Mouse (Mus musculus) cerebellum, postnatal 4 days (tissue): ENCODE results near the gene Pgk1.
A peak's percentile ranks its signal among the peaks of the same experiment; 100 is the strongest.
"Not testable (repeated sequence)": the region's sequence is repeated elsewhere in the genome, so short reads cannot be mapped to it uniquely, and the experiment has no call there.

Source experiments
- DNase-seq, 2 experiments: peaks; one replicate each; pipeline ENCODE4 v3.0.0; 2022; ENCODE audit warnings: low spot score in 2 of 2, mixed read lengths in 1 of 2

The Pgk1 gene

GRCm38 (mm10) chrX:106186713-106187649 is at the start of gene Pgk1:
Pgk1 (plus strand) TSS chrX:106187100.
- DNase-seq = peak; percentile 55 to 80

- DNase-seq = no peak
Observed at GRCm38 (mm10) chrX:106139309-106140070, 47.4 kb upstream of the Pgk1 start.

- DNase-seq = no peak
Observed at GRCm38 (mm10) chrX:106142936-106143335, 44.0 kb upstream of the Pgk1 start, which contains the start of gene Tlr13. Tlr13 (plus strand) TSS chrX:106143204.

- no peak for DNase-seq
Observed at GRCm38 (mm10) chrX:106148185-106148584, 38.7 kb upstream of the Pgk1 start.

GRCm38 (mm10) chrX:106149460-106149859 is 37.4 kb upstream of the Pgk1 start:
- DNase-seq = no peak

- DNase-seq = no peak
Observed at GRCm38 (mm10) chrX:106154180-106154586, 32.7 kb upstream of the Pgk1 start.

GRCm38 (mm10) chrX:106155892-106156291 is 31.0 kb upstream of the Pgk1 start:
- no peak for DNase-seq

- no peak for DNase-seq
Observed at GRCm38 (mm10) chrX:106163995-106164394, 22.9 kb upstream of the Pgk1 start.

GRCm38 (mm10) chrX:106164555-106164954 is 22.3 kb upstream of the Pgk1 start:
- DNase-seq = no peak

- DNase-seq = no peak
Observed at GRCm38 (mm10) chrX:106165089-106165488, 21.8 kb upstream of the Pgk1 start.

- DNase-seq = peak; percentile 46 to 70
Observed at GRCm38 (mm10) chrX:106171106-106171852, 15.6 kb upstream of the Pgk1 start.

GRCm38 (mm10) chrX:106171853-106172154 is 15.1 kb upstream of the Pgk1 start:
- DNase-seq = no peak

- no peak for DNase-seq
Observed at GRCm38 (mm10) chrX:106176331-106176730, 10.6 kb upstream of the Pgk1 start.

GRCm38 (mm10) chrX:106184279-106184678 is 2.6 kb upstream of the Pgk1 start:
- no peak for DNase-seq

- no peak for DNase-seq
Observed at GRCm38 (mm10) chrX:106185706-106186105, 1.2 kb upstream of the Pgk1 start.

- no peak for DNase-seq
Observed at GRCm38 (mm10) chrX:106187737-106188136, 837 bp downstream of the Pgk1 start.

- DNase-seq = no peak
Observed at GRCm38 (mm10) chrX:106189356-106189755, 2.5 kb downstream of the Pgk1 start.

GRCm38 (mm10) chrX:106190091-106190490 is 3.2 kb downstream of the Pgk1 start:
- no peak for DNase-seq

- not testable (repeated sequence) for DNase-seq
Observed at GRCm38 (mm10) chrX:106194361-106194760, 7.5 kb downstream of the Pgk1 start.

GRCm38 (mm10) chrX:106197308-106197707 is 10.4 kb downstream of the Pgk1 start:
- no peak for DNase-seq

GRCm38 (mm10) chrX:106198904-106199303 is 12.0 kb downstream of the Pgk1 start:
- no peak for DNase-seq

- DNase-seq = no peak
Observed at GRCm38 (mm10) chrX:106209100-106209499, 22.2 kb downstream of the Pgk1 start.
